Mouse (Mus musculus) midbrain, postnatal 0 days (tissue): ENCODE measurements at regions not wholly inside any gene's neighbourhood (a gene's known extent, or its start where the extent isn't known, plus 50 kb on each side); places are given as distances from the start of the nearest gene placed in this dataset.

ENCODE experiments used
- ATAC-seq: fragments of 200-750 bp; cut with Nextera tagmentation; 2 replicates; pipeline ENCODE4 v1.8.0; 2017; ENCODE audit warnings: moderate number of reproducible peaks, mild to moderate bottlenecking, moderate TSS enrichment, moderate library complexity; ENCODE audit not compliant: low FRiP score
- DNase-seq: peaks from one replicate; pipeline ENCODE4 v3.0.0-alpha.2; 2015; ENCODE audit warnings: low spot score
- H3K27ac ChIP-seq: fragments of 300-500 bp; sonication (generic); 2 replicates; pipeline ENCODE4 v1.5.1; 2014; ENCODE audit warnings: low read depth, mild to moderate bottlenecking, low read length, mixed read lengths
- H3K27me3 ChIP-seq: fragments of 300-500 bp; sonication (generic); 2 replicates; pipeline ENCODE4 v1.6.1; 2014; ENCODE audit warnings: low read length, control low read depth, mixed read lengths; ENCODE audit not compliant: insufficient read depth
- H3K36me3 ChIP-seq: fragments of 300-500 bp; sonication (generic); 2 replicates; pipeline ENCODE4 v1.6.1; 2014; ENCODE audit warnings: low read length, control low read depth, mixed read lengths; ENCODE audit not compliant: insufficient read depth
- H3K4me1 ChIP-seq: fragments of 300-500 bp; sonication (generic); 2 replicates; pipeline ENCODE4 v1.6.1; 2014; ENCODE audit warnings: mild to moderate bottlenecking, control low read depth, antibody characterized with exemption, low read length, mixed read lengths; ENCODE audit not compliant: insufficient read depth
- H3K4me2 ChIP-seq: fragments of 300-500 bp; sonication (generic); 2 replicates; pipeline ENCODE4 v1.6.1; 2014; ENCODE audit warnings: low read depth, mild to moderate bottlenecking, low read length, mixed read lengths; ENCODE audit not compliant: poor library complexity, severe bottlenecking
- H3K4me3 ChIP-seq: fragments of 300-500 bp; sonication (generic); 2 replicates; pipeline ENCODE4 v1.5.1; 2014; ENCODE audit warnings: low read depth, mild to moderate bottlenecking, low read length, moderate library complexity
- H3K9ac ChIP-seq: fragments of 300-500 bp; sonication (generic); replicated peaks from 2 replicates; pipeline ENCODE4 v1.6.1; 2014; ENCODE audit warnings: mild to moderate bottlenecking, low read length, moderate library complexity, mixed read lengths; ENCODE audit not compliant: poor library complexity, severe bottlenecking
- H3K9me3 ChIP-seq: fragments of 300-500 bp; sonication (generic); 2 replicates; pipeline ENCODE4 v1.6.1; 2016; ENCODE audit warnings: low read length, control low read depth
- CTCF ChIP-seq: IDR thresholded peaks from 2 replicates; pipeline ENCODE4 v1.5.1; 2016; ENCODE audit warnings: antibody characterized with exemption, mild to moderate bottlenecking
- WGBS: fragments of 180-500 bp; shearing (Covaris S2); extraction: QIAGEN DNeasy Blood & Tissue Kit; methylation state at CpG from one replicate; pipeline ENCODE4 v1.1.7; 2014; 5-methylcytosine and 5-hydroxymethylcytosine counted together

- H3K27ac ChIP-seq, result no peak overlapping the region
- H3K4me3 ChIP-seq, result no peak overlapping the region
- no peaks in the 10 kb centered on the region for H3K36me3 ChIP-seq
- ATAC-seq, result no peak
- H3K4me1 ChIP-seq, result peaks cover 2% of the 10 kb centered on the region; the same call in 1 of the 2 replicates
- no peaks in the 10 kb centered on the region for H3K27me3 ChIP-seq
- H3K4me2 ChIP-seq, result no peak overlapping the region
- WGBS, result 77% methylated on average over 1 of the region's 1 CpGs
- no peaks in the 10 kb centered on the region for H3K9me3 ChIP-seq
- H3K9ac ChIP-seq, result no peak overlapping the region
- no peak for DNase-seq
- no peak for TF ChIP-seq CTCF
These were observed 110.7 kb upstream of the Slc7a11 start for GRCm38 (mm10) chr3:50554150-50554549.

GRCm38 (mm10) chr3:50548568-50548967, 105.2 kb upstream of the Slc7a11 start:
- peaks cover 2% of the 10 kb centered on the region; the same call in 1 of the 2 replicates for H3K4me1 ChIP-seq
- no peak for TF ChIP-seq CTCF
- H3K4me3 ChIP-seq, result no peak overlapping the region
- DNase-seq, result no peak
- no peaks in the 10 kb centered on the region for H3K9me3 ChIP-seq
- H3K27ac ChIP-seq, result no peak overlapping the region
- no peaks in the 10 kb centered on the region for H3K36me3 ChIP-seq
- no peak overlapping the region for H3K9ac ChIP-seq
- 94% methylated on average over 4 of the region's 4 CpGs for WGBS
- no peak for ATAC-seq
- H3K4me2 ChIP-seq, result no peak overlapping the region
- no peaks in the 10 kb centered on the region for H3K27me3 ChIP-seq

- no peaks in the 10 kb centered on the region for H3K36me3 ChIP-seq
- ATAC-seq (no peak), DNase-seq (peak; percentile 5)
- H3K4me3 ChIP-seq, result no peak overlapping the region
- TF ChIP-seq CTCF, result no peak
- H3K4me2 ChIP-seq, result no peak overlapping the region
- 23% methylated on average over 2 of the region's 2 CpGs for WGBS
- H3K9me3 ChIP-seq, result no peaks in the 10 kb centered on the region
- H3K27ac ChIP-seq, result no peak overlapping the region
- no peak overlapping the region for H3K9ac ChIP-seq
- no peaks in the 10 kb centered on the region for H3K27me3 ChIP-seq
- no peaks in the 10 kb centered on the region for H3K4me1 ChIP-seq
These were observed 87.2 kb upstream of the Slc7a11 start for GRCm38 (mm10) chr3:50530654-50531053.

- H3K27me3 ChIP-seq, result no peaks in the 10 kb centered on the region
- DNase-seq (no peak), ATAC-seq (no peak)
- H3K27ac ChIP-seq, result no peak overlapping the region
- TF ChIP-seq CTCF, result no peak
- no peak overlapping the region for H3K4me3 ChIP-seq
- H3K4me2 ChIP-seq, result no peak overlapping the region
- H3K9me3 ChIP-seq, result no peaks in the 10 kb centered on the region
- H3K4me1 ChIP-seq, result no peaks in the 10 kb centered on the region
- no peak overlapping the region for H3K9ac ChIP-seq
- no peaks in the 10 kb centered on the region for H3K36me3 ChIP-seq
- 90% methylated on average over 1 of the region's 1 CpGs for WGBS
These were observed 80.6 kb upstream of the Slc7a11 start for GRCm38 (mm10) chr3:50524006-50524405.

- Histone ChIP-seq H3K4me3 (no peak overlapping the region), H3K4me2 (no peak overlapping the region), H3K27ac (no peak overlapping the region), H3K9ac (no peak overlapping the region), H3K4me1 (no peaks in the 10 kb centered on the region), H3K36me3 (no peaks in the 10 kb centered on the region), H3K9me3 (no peaks in the 10 kb centered on the region), H3K27me3 (no peaks in the 10 kb centered on the region)
- no peak for ATAC-seq
- TF ChIP-seq CTCF, result no peak
- 90% methylated on average over 2 of the region's 2 CpGs for WGBS
- no peak for DNase-seq
These were observed 63.8 kb upstream of the Slc7a11 start for GRCm38 (mm10) chr3:50507211-50507610.
